In genomic region chr7:45919761-45920160, GRCm38 (mm10) we compare ENCODE assay signal across 11 mouse cellular contexts. TPM values are rescaled to one million over a fixed set of nuclear protein-coding genes. Genes with fewer than 3 reads are reported as not detected.
A peak's percentile ranks its signal among the peaks of the same experiment; 100 is the strongest.
DNase-seq lines count a peak whose midpoint lies in the region; ATAC-seq lines count a peak whose summit lies in the region.
"Had no signal": no experiment of that assay in that cellular context is flagged by ENCODE, and none has a peak within 500 bp of the region (broad histone marks: within the 10 kb centered on the region; RNA-seq: fewer than 3 reads in every experiment).

No protein-coding gene starts in this region.

- ATAC-seq in heart, embryonic 12.5 days (ENCODE audit: insufficient number of reproducible peaks, low FRiP score), result no peak
- ATAC-seq in limb, embryonic 12.5 days (ENCODE audit: insufficient number of reproducible peaks, insufficient read depth, low FRiP score, low TSS enrichment, low read depth), result no peak
- ATAC-seq: forebrain, embryonic 13.5 days; midbrain, embryonic 15.5 days had no signal

- no peak for DNase-seq in heart, adult 18-20 months
- DNase-seq in thymus, postnatal 14 days, result peak; percentile 21
- DNase-seq in thymus, postnatal 36 days, result no peak
- DNase-seq in thymus, postnatal 4 days, result peak; percentile 33
- no peak for DNase-seq in ovary, postnatal 36 days (ENCODE audit: low spot score)
- DNase-seq in kidney, postnatal 36 days, result no peak

- peak overlapping the region; percentile 68 for H3K4me2 ChIP-seq in heart, embryonic 12.5 days
- H3K4me2 ChIP-seq in limb, embryonic 12.5 days, result peak overlapping the region; percentile 56
- H3K4me2 ChIP-seq: forebrain, embryonic 13.5 days had no signal

- H3K9ac ChIP-seq in heart, embryonic 12.5 days, result peak overlapping the region; percentile 71
- peak overlapping the region; percentile 48; the same call in 1 of the 2 replicates for H3K9ac ChIP-seq in limb, embryonic 12.5 days (replicated peaks)
- H3K9ac ChIP-seq: midbrain, embryonic 15.5 days had no signal

- H3K4me3 ChIP-seq in heart, embryonic 12.5 days, result peak overlapping the region; percentile 49
- peak overlapping the region; percentile 37 for H3K4me3 ChIP-seq in limb, embryonic 12.5 days (replicated peaks)
- H3K4me3 ChIP-seq: forebrain, embryonic 13.5 days; midbrain, embryonic 15.5 days had no signal

- peaks cover 5% of the 10 kb centered on the region; the same call in 1 of the 2 replicates for H3K36me3 ChIP-seq in heart, embryonic 12.5 days
- H3K36me3 ChIP-seq in limb, embryonic 12.5 days, result peaks cover 4% of the 10 kb centered on the region; the same call in 1 of the 2 replicates
- H3K36me3 ChIP-seq: midbrain, embryonic 15.5 days had no signal

- H3K27ac ChIP-seq in heart, embryonic 12.5 days (ENCODE audit: poor library complexity, severe bottlenecking), result no peak overlapping the region
- no peak overlapping the region for H3K27ac ChIP-seq in limb, embryonic 12.5 days
- H3K27ac ChIP-seq: forebrain, embryonic 13.5 days; midbrain, embryonic 15.5 days had no signal

- WGBS in heart, embryonic 12.5 days, result 67% methylated on average over 4 of the region's 4 CpGs
- 79% methylated on average over 4 of the region's 4 CpGs for WGBS in limb, embryonic 12.5 days

- H3K27me3 ChIP-seq in heart, embryonic 12.5 days (replicated peaks), result no peaks in the 10 kb centered on the region
- no peaks in the 10 kb centered on the region for H3K27me3 ChIP-seq in limb, embryonic 12.5 days
- H3K27me3 ChIP-seq: forebrain, embryonic 13.5 days had no signal

- H3K9me3 ChIP-seq in heart, embryonic 12.5 days (replicated peaks), result no peaks in the 10 kb centered on the region
- H3K9me3 ChIP-seq in limb, embryonic 12.5 days, result no peaks in the 10 kb centered on the region
- H3K9me3 ChIP-seq: G1E; midbrain, embryonic 15.5 days had no signal

- peaks cover 58% of the 10 kb centered on the region for H3K4me1 ChIP-seq in heart, embryonic 12.5 days (replicated peaks)
- peaks cover 66% of the 10 kb centered on the region for H3K4me1 ChIP-seq in limb, embryonic 12.5 days (replicated peaks)

RNA-seq across cellular contexts. Expression of gene Emp3, which starts 1.4 kb away (rescaled TPM):
- 63.1 and 69.0 TPM in 2 replicates for polyA plus RNA-seq in heart, embryonic 12.5 days (2016; fragmentation: Nextera tagmentation; extraction: Ambion mirVana)
- 10 to 100 TPM; 19.1 to 25.0 TPM for total RNA-seq in heart, adult 18-20 months (2021)
- polyA plus RNA-seq in limb, embryonic 12.5 days (2016; fragmentation: Nextera tagmentation; extraction: Ambion mirVana), result 58.4 and 59.0 TPM in 2 replicates

RNA-seq across cellular contexts. Expression of gene Ccdc114, which starts 4.1 kb away (rescaled TPM):
- 2.4 and 3.5 TPM in 2 replicates for polyA plus RNA-seq in heart, embryonic 12.5 days (2016; fragmentation: Nextera tagmentation; extraction: Ambion mirVana)
- 1 to 10 TPM in 1 of 2 experiments, under 1 TPM in 1; 0.89 to 1.3 TPM for total RNA-seq in heart, adult 18-20 months (2021)
- polyA plus RNA-seq in limb, embryonic 12.5 days (2016; fragmentation: Nextera tagmentation; extraction: Ambion mirVana), result 4.3 and 5.2 TPM in 2 replicates

RNA-seq across cellular contexts. Expression of gene Tmem143, which starts 23.0 kb away (rescaled TPM):
- polyA plus RNA-seq in heart, embryonic 12.5 days (2016; fragmentation: Nextera tagmentation; extraction: Ambion mirVana), result 5.8 and 7.2 TPM in 2 replicates
- 100 to 1,000 TPM; 124 to 125 TPM for total RNA-seq in heart, adult 18-20 months (2021)
- 5.0 and 6.0 TPM in 2 replicates for polyA plus RNA-seq in limb, embryonic 12.5 days (2016; fragmentation: Nextera tagmentation; extraction: Ambion mirVana)

RNA-seq across cellular contexts. Expression of gene Syngr4, which starts 23.2 kb away (rescaled TPM):
- polyA plus RNA-seq in heart, embryonic 12.5 days (2016; fragmentation: Nextera tagmentation; extraction: Ambion mirVana), result 0.89 and 1.2 TPM in 2 replicates
- total RNA-seq in heart, adult 18-20 months (2021), result not detected
- 0.41 and 0.65 TPM in 2 replicates for polyA plus RNA-seq in limb, embryonic 12.5 days (2016; fragmentation: Nextera tagmentation; extraction: Ambion mirVana)
- polyA plus RNA-seq: midbrain, embryonic 15.5 days had no signal

RNA-seq across cellular contexts. Expression of gene Grin2d, which starts 41.6 kb away (rescaled TPM):
- polyA plus RNA-seq in heart, embryonic 12.5 days (2016; fragmentation: Nextera tagmentation; extraction: Ambion mirVana), result 0.37 and 0.42 TPM in 2 replicates
- 1 to 10 TPM; 1.4 to 1.5 TPM for total RNA-seq in heart, adult 18-20 months (2021)
- 0.35 and 0.37 TPM in 2 replicates for polyA plus RNA-seq in limb, embryonic 12.5 days (2016; fragmentation: Nextera tagmentation; extraction: Ambion mirVana)

Comparison
In these comparisons a context has a peak if more than half of its experiments do, and no peak if none do; other contexts are left out.
1. DNase-seq: peak in thymus, postnatal 14 days (single experiment) and thymus, postnatal 4 days (single experiment); none in heart, adult 18-20 months (0 of 2), thymus, postnatal 36 days (0 of 2), ovary, postnatal 36 days (single experiment) and kidney, postnatal 36 days (0 of 2).